Mouse (Mus musculus) lung, postnatal 4 days (tissue): ENCODE measurements at regions not wholly inside any gene's neighbourhood (a gene's known extent, or its start where the extent isn't known, plus 50 kb on each side); places are given as distances from the start of the nearest gene placed in this dataset.
A peak's percentile ranks its signal among the peaks of the same experiment; 100 is the strongest.

Experiments used
- DNase-seq, 2 experiments: peaks; one replicate each; pipeline ENCODE4 v3.0.0; 2021

DNA sequence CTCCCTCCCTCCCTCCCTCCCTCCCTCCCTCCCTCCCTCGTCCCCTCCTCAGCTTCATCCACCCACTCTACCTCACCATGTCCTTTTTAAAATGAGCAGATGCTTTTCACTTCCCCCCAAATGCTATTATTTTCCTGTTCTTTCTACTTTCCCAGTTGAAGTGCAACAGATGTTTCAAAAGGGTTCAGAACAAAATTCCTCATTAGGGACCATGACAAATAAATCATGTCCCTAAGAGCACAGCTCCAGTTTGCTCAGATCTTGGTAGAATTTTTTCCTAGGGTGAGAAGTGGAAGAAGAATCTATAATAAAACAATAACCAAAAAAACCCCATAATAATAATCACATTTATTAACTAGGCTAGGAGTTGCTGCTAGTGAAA lies 323.5 kb downstream of the Etaa1 start:
- DNase-seq: no peak

DNA sequence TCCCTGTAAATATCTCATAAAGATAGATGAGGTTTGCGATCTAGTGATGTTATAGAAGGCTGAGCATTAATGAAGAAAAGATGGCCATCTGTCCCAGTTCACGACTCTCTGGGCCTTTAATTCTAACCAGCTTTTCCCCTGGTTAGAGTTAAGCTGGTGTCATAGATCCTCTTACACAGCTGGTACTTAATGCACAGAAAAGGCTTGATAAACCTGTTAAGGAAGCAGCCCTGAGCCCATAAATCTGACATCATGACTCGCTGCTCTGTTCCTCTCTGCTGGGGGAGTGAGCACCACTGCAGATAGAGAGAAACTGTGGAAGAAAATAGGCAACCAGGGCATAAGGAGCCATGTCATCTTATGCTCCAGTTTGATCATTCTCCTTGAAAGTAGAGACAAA lies 316.5 kb downstream of the Etaa1 start:
- no peak for DNase-seq

DNA sequence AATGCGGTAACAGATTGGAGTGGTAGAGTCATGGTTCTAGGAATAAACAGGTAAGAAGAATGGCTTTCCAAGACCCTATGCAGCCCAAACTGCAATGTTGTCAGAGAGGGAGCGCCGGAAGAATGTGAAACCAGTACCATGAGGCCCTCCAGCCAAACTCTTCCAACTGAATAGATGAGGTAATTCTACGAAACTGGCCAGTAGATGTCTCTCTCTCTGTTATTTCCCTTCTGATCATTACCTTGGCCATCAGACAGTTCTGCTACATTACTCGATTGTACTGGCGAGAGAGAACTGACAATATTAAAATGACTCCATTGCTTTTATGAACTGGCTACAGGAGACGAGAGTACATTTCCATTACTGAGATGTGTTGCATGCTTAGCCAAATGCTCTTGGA lies 313.8 kb downstream of the Etaa1 start:
- no peak for DNase-seq

DNA sequence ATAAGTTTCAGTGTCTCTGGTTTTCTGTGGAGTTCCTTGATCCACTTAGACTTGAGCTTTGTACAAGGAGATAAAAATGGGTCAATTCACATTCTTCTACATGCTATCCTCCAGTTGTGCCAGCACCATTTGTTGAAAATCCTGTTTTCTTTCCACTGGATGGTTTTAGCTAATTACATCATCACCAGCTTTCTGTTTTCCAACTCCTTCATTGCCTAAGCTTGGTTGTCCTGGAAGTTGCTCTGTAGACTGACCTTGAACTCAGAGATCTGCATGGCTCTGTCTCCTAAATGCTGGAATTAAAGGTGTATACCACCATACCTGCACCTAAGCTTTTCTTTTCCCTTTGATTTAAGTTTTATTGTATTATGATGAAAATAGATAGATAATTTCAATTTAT lies 306.2 kb downstream of the Etaa1 start:
- DNase-seq: no peak

DNA sequence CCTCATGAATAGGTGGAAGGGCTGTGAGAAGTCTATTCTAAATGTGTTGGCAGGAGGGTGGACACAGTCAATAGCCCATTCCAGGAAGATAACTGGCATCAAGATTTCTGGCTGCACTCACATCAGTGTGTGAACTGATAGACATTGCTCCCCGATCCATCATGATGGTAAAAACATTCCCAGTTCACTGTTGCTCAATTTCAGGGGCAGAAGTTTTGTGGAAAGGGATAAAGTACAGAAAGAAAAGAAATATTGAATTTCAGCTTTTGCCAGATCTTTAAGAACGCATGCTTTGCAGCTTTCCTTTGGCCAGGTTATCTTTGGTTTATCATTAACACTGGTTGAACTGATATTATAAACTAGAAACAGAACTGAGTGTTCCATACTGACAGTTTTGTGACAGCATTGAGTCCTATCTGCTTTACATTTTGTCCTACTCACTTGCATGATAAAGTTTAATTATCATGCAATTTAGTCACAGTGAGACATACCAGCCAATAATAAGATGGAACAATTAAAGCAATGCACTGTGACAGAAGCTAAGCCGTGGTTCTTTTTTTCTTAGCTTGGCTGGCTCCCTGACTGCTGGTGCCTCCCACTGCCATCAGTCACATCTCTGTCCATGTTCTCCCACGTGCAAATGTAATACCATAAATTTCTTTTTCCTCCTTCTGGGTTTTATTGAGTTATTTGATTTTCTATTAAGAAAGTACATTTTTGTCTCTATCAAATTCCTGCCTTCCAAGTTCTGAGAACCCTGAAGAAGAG lies 302.1 kb downstream of the Etaa1 start:
- no peak for DNase-seq

DNA sequence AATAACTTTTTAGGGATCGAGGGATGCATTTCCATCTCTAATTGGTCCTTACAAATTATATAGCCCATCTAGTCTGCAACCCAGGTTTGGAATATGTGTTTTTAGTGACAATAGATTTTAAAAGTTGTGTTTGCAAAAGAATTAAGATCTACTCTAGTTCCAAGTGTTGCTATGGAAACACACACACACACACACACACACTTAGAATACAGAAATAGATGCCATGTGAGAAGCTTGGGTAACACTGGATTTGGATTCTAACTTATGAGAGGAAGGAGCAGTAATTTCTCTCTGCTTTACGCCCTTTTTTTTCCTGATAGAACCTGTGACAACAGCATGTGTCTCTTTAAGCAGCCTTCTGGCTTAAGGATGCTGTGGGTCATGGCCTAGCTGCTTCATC lies 297.8 kb downstream of the Etaa1 start:
- no peak for DNase-seq

DNA sequence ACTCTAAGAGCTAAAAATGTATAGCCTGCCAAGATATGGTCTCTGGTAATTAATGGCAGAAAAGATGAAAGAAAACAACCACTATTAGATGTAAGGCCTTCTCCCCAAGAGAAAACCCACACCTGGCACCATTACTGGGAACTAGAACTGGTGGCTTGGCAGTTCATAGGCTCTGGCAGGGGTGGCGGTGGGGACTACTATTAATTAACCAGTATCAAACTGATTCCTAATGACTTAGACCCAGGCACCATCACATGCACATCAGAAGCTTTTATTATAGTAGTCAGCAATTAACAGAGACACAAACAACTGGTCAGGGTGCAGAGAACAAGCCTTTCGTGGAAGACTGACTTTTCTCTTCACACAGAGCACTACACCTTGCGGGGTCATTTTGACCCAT lies 296.0 kb downstream of the Etaa1 start:
- DNase-seq: no peak

DNA sequence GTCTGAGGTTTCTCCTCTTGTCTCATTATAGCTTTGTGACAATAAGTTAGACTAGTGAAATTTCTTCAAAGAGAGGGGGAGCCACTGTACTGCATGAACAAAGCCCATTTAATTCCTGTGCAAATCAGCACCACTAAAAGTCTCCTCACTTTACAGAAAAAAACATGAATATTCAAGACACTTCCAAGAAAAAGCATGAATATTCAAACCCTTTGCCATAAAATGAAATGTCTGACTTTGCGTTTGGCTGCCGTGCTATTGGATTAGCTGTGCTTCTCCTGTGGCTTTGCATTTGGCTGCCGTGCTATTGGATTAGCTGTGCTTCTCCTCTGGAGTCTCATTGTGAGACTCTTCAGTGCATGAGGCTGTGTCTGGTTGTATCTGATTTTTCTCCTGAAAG lies 295.4 kb downstream of the Etaa1 start:
- DNase-seq: no peak

DNA sequence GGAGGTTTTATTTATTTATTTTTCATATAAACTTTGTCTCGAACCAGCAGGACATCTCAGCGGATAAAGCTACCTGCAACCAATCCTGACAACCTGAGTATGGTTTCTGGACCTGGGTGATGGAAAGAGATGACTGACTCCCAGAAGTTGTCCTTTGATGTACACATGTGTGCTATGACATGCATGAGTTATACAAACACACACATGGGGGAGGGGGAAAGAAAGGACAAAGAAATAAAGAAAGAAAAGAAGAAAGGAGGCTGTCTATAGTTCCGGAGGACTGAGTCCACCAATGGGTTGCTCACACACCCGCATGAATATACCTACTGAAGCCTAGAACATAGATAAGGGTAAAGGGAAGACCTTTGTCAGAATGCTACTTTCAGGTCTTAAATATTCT lies 295.0 kb downstream of the Etaa1 start:
- DNase-seq: no peak

DNA sequence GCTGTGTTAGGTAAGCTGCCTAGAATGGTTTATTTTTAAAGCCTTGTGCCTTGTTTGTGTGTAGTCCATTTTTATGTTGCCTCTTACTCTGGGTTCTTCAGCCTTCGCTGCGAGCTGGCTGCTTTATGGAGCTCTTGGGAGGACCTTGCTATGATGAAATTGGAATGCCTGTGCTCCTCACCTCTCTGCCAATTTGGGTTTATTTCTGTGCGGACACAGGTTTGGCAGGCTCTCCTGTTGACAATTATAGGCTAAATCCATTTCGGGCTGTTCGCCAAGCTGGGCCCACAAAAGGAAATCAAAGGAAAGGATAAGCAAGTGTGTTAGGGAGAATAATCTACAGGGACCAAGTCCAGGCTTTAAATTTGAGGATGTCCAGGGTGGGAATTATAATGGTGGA lies 289.8 kb downstream of the Etaa1 start:
- peak in 1 of 2 experiments; percentile 20 for DNase-seq

DNA sequence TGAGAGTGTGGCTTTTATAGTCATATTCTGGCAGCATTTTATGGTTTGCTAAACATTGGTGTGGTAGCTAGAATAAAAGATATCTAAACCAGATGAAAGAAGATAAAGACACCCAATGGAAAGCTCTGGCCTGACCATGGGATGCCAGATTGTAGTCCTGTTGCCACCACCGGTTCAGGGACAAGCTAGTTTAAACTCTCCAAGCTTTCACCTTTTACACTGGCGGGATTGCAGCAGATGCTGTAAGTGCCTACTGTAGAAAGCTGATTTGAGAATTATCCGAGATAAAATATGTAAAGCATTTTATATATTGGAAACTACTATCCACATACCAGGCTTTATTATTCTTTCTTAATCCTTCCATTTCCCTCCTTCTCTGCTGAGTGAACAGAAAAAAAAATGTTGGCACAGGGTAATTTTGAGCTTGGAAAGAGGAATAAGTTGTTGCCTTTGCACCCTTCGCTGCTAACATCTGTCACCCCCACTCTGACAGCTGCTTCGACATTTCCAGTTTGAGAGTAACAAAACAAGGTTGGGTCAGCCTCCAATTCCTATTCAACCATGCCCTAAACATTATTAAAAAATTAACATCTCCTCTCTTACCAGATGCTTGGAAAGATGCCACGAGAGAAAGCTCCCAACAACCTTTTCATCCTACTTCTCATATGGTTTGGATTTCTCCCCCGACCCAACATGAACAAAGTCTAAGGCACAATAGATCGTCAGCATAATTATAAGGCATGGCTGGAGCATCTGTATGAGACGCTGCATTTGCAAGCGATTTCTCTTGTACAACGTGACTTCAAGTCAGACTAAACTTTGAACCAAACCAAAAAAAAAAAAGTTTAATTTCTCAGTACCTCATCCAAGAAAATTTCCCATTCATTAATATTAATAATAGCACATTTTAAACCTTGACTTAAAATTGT lies 287.8 kb downstream of the Etaa1 start:
- no peak for DNase-seq

DNA sequence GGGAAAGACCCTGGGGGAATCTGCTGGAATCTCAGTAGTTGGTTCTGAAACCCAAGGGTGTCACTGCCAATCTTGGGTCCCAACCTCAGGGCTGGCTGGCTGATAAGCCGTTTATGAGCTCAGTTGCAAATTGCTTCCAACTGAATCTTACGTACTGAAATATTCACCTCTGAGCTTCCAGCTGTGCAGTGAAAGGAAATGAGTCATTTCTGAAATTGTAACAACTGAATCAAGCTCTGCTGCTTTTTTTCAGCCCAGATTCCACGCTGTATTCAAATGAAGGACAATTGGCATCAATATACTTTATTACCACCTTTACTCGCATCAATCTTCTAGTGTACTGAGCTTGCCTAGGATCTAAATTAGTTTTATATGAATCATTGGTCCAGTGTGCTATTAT lies 272.7 kb downstream of the Etaa1 start:
- DNase-seq: no peak

DNA sequence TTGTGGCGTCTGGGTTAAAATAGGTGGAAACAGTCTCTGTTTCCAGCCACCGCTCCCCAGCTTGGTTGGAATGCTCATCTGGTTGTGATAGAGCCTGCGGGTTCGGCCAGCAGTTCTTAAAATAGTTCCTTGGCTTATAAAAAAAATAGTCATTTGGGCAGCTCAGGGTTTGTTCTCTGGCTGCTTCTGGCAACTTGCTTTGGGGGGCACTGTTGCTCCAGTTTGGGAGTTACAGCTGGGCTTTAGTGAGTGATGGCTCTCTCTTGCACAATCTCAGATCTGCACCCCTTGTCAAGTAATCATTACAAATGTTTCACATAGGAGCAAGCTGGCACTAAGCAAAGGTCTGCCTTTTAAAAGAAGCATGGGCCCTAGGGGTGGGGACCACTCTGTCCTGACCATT lies 268.0 kb downstream of the Etaa1 start:
- peak; percentile 63 to 77 for DNase-seq

DNA sequence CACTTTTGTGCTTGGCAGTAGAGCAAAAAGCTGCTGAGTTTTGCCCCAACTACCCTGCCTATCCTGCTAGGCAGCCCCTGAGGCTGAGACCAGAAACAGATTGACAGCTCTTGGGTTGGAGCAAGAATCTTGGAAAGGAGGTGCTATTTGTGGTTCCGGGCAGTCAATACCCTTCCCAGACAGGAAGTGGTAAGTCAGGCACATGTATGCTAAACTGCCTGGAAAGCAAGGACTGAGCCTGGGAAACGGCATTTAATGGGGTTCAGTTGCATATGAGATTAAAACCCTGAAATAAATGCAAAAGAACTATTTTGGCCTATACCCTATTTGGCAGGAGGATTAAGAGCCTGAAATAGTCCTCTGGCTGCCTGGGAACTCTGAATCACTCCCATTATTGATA lies 266.9 kb downstream of the Etaa1 start:
- DNase-seq: no peak

DNA sequence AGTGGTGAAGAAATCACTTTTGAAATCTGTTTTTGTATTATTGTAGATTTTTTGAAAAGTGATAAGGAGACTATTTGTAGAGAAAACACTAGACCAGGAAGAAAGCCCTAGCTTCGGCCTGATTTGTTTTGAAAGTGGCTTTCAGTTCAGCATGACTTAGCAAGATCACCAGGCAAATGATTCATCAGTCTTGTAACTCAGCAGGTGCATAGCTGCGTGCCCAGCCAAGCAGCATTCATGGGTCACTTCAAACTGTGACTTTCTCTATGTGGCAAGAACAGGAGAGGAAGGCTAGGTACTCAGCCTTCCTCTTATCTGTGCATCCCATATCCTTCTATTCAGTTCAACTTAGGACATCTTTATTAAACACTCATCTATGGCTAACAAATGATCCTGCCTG lies 259.5 kb downstream of the Etaa1 start:
- no peak for DNase-seq

DNA sequence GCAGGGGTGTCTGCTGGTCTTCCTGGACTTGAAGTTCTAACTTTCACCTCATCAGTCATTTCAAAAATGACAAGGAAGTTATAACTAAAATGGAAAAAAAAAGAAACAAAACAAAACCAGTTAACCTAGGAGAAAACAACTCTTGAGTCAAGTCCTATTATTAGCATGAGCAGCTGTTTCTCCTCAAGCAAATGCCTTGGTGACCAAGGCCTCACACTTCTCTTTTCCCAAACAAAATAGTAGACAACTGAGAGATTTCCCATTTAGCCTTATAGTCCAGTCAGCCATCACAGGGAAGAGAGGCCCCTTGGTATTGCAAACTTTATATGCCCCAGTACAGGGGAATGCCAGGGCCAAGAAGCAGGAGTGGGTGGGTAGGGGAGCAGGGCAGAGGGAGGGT lies 244.9 kb downstream of the Etaa1 start:
- DNase-seq: peak in 1 of 2 experiments; percentile 9

DNA sequence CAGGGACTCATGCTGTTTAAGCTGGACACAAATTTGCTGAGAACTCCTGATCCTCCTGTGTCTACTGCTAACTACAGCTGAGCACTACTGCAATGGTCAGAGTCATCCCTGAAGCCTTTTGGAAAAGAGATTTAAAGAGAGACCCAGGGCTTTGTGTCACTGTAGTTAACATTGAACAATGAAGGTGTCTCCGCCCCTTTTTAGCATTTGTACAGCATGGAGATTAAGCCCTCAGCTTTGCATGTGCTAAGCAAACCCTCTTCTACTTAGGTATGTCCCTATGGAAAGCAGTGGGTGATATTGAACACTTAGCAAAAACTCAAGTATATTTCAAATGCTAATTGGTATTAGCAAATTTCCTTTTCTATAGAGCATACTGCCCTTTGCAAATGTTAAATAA lies 231.6 kb downstream of the Etaa1 start:
- no peak for DNase-seq

DNA sequence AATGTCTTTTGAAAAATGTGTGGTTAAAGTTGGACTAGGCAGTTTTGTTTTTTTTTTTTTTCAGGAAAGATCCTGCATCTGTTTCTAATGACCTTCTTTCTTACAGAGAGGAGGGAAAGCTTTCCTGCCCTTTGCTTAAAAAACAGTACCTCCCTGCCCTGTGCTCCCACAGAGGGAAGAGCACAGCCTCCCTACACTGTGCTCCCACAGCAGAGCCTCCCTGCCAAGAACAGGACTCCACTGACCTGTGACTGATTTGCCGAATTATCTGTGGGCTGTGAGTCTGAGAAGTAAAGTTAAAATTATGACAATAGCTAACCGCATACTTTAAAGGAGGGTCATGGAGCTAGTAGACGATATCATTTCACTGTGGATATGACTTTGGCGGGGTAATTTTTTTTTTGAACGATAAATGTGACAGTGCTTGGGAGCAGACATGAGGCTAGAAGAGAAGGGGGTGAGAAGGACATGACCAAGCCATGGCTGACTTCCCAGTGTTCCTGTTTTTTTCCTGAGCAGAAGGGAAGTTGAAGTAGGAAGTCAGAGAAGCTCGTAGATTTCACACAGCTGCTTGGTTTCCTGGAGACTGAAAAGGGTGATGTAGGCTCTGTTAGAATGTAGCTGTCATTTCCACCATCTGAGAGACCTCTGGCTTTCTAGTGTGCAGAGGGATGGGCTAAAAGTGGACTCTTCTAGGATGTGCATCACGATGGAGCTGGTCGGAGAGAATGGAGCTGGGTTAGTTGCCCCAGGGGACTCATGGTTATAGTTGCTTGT lies 226.2 kb downstream of the Etaa1 start:
- DNase-seq: no peak

DNA sequence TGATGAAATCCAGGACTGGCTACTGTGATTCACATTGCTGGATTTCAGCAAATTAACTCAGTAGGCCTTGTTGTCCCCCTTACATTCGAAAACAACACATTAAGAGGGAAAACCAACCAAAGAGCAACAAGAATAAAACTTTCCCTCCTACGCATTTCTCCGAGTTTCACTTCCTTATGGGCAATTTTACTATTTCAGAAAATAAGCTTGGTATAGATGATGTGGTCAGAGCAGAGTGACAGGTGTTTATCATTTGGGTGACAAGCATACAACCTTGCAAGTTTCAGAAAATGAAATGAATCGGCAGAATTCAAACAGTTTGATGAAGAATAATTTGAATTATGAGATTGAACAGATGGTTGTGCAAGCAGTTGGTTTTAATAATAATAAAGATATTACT lies 220.6 kb downstream of the Etaa1 start:
- no peak for DNase-seq

DNA sequence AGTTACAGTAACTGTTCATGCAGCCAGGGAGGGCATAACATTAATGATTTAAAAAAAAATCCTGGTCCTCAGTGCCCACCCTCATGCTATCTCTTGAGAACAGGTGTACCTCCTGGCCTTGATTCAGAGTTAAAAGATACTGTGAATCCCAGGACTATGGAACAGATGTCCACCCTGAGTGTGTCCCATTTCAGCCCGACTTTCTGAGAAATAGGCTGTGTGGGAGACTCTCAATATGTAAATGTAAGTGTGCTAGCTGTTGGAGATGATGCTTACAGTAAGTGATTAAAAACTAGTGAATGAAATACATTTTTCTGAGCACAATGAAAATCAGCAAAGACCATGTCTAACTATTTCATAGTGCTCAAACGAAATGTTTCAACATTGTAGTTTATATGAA lies 219.2 kb downstream of the Etaa1 start:
- no peak for DNase-seq

DNA sequence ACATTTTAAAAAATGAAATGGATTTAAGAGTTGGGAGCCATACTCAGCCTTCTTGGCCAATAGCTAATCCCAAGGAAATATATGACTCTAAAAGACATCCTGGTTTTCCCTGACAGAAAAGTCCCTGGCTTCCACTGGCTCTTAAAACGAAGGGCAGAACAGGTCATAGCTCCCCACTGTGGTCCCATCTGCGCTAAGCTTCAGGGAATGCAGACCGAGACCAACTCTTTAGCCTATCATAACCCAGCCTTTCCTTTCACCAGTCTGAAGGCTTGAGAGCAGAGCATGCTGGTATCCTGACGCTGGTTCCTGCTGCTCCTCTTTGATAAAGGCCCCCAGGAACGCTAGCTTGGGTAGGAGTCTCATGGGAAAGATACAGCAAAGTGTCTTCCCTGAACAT lies 214.8 kb downstream of the Etaa1 start:
- no peak for DNase-seq

DNA sequence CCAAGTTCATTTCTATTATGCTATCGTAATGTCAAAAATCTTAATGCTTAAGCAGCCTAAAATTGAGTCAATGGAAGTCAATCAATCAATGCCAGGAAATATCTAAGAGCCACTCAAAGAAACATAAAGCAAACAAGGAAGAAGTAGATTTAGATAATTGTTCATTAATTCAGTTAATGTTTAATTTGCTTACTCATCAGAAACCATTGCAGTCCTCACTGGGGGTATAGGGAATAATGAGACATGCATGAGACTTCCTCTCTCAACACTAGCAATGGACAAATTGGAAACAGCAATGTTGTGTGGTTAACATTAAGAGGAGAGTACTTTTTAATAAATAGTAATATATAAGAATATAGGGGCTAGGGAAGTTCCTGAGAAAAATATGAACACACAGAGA lies 209.9 kb downstream of the Etaa1 start:
- no peak for DNase-seq

DNA sequence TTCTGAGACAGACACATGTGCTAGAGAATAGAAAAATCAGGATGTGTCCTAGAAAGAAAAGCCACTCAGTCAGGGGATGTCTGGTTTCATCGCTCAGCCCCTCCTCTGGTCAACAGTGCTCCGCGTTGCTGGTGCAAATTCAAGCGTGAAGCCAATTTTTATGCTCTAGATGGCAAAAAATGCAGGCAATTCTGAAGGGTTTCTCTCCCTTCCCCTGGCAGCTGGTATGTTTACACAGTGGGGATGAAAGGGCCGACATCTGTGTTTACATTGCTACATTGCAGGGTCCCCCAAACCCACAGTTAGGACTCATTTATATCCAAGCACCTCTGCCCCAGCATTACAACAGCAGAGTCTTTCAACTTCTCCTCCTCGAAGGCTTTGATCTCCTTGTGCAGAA lies 203.3 kb downstream of the Etaa1 start:
- DNase-seq: peak; percentile 20 to 44

DNA sequence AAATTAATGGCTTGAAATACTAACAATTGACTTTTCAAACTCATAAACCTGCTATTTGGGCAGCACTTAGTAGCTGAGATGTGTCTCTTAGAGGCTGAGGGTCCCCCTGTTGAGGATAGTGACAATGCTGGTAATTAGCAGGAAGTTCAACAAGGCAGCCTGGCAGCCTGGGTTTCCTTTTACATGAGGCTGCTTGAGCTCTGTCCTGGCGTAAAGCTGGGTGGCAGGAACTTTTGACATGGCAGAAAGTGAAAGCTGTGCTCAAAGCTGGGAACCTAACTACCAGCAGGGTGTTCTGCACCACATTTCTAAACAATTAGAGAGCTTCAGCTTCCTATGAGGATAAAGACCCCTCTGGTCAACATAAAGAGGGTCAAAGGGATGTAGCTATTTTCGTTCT lies 194.5 kb downstream of the Etaa1 start:
- no peak for DNase-seq
